Mouse (Mus musculus): ENCODE results near the gene Snapin.

GRCm38 (mm10) chr3:90443977-90444376, 46.9 kb downstream of the Snapin start:
- TF ChIP-seq POLR2A (IDR thresholded peaks at IDR 0.05; ENCODE audit: low read depth, low read length), result no peak
- TF ChIP-seq CTCF (IDR thresholded peaks at IDR 0.05; ENCODE audit: extremely low read depth, insufficient read length, insufficient replicate concordance, low read depth, low read length), result no peak

Data from small intestine, adult 2 months (tissue).